Mouse (Mus musculus) c-Kit-positive CD71-positive TER-119-negative erythroid progenitor cells, embryonic 14.5 days (primary cell): ENCODE measurements at regions not wholly inside any gene's neighbourhood (a gene's known extent, or its start where the extent isn't known, plus 50 kb on each side); places are given as distances from the start of the nearest gene placed in this dataset.

Experiments used
- DNase-seq: peaks from one replicate; pipeline ENCODE4 v3.0.0-alpha.2; 2013; ENCODE audit warnings: low read depth

DNA sequence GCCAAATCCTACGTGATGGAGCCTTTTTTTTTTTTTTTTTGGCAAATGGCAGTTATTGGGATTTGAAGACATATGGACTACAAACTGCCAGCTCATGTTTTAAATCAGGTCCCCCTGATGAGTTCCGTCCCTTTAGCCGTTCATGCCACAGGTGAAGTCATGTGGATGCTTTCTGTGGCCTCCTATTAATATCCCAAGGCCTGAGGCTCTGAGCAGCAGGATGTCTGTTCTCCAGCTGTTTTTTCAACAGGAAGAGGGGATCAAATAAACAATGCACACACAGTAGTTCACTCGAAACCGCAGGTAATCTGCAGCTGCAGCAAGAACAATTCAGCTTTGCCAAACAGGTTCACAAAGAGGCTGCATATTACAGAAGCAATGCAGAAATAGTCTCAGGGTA, 112.1 kb downstream of the Dusp6 start:
- no peak for DNase-seq

DNA sequence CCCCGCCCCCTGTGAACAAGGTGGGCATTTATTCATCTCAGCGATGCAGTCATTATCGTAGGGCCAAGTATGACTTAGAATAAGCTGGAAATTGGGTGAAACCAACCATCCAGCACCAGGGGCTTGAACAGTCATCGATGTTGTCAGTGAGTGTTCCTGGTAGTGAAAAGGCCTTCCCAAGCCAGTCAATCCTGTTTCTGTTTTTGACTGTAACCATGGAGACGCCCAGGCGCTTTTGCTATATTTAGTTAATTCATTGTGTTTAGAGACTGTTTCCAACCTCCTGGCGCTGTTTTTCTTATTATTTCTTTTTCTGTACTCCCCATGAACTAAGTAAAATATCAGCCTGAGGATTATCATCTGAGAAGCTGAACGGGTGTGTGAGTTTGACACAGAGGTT, 113.4 kb downstream of the Dusp6 start:
- DNase-seq: no peak

DNA sequence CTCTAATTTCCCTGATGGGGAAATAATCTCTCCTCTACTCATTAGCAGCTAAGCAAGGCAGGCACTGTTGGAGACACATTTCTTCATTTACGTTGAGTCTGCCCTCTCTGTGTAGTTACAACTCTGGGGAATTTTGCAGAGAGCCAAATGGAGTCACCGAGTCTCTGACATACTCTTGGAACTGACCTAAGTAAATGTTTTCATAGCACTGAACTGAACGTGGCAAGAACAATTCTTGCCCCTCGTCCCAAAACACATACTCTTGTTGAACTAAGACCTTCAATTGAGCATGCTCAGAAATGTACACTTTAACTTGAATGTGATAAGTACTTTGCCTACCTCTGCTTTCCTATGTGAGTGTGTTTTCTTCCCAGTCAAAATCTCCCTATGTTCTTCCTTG, 114.5 kb downstream of the Dusp6 start:
- DNase-seq: no peak

DNA sequence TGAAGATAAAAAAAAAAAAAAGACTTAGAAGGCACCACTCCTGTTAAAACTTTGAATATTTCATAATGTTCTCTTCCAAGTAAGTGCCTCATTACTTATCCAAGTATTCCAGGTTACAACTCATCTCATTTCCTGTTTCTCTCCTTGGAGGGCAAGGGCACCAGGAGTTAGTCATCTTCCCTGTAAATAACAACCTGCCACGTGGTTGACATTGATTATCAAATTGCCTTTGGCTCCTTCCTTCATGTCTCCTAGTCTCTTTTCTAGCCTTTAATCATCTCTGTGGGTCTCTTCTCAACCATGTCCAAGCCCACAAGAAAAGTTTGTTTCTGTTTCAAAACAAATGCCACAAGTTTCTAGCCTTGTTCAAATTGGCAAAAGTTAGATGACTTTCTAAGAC, 116.1 kb downstream of the Dusp6 start:
- DNase-seq: no peak

DNA sequence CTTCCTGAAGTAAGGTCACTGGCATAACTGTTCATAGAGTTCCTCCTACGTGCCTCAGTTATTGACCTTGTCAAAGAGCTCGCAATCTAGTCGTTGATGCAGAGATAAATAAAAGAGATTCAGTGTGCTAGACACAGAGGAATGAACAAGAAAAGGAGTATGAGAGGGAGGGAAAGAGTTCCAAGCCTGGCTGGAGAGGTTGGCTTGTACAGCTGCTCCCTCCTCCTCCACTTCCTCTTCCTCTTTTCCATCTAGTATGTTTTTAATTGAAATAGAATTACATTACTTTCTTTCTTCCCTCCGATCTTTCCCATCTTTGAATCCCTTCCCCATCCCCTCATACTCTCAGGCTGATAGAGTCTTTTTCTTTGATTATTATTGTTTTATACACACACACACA, 117.1 kb downstream of the Dusp6 start:
- DNase-seq: no peak

DNA sequence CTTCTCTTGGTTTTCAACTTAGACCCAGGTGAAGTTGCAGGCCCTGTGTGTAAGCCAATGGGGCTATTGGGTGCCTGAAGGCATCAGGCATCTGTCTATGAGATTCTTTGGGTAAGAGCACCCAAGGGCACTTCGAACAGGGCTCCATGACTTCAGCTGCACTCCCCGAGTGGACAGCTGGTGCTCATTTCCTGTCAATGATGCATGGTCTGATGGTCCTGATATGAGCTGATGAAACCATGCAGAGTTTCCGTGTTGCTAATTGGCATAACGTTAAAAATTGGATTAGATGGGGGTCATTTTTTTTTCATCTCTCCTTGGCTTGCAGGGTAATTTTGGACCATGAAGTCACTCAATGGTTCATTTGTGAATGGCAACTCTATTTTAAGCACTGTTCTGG, 120.0 kb downstream of the Dusp6 start:
- DNase-seq: no peak

DNA sequence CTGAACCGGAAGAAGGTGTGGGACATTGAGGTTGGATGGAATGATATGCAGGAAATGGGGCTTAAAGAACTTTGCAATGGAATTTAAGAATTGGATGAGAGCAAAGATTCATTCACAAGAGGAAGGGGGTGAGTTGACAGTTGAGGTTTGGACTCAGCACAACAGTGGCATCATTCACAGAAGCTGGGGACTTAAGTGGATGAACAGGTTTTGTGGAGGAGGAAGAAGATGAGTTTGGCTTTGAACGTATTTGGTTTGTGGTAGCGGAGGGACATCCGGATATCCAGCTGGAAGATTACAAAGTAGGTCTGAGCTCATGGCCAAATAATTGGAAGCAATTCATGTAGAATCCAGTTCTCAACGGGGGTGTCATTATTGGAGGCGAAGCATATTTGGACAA, 121.3 kb downstream of the Dusp6 start:
- no peak for DNase-seq

DNA sequence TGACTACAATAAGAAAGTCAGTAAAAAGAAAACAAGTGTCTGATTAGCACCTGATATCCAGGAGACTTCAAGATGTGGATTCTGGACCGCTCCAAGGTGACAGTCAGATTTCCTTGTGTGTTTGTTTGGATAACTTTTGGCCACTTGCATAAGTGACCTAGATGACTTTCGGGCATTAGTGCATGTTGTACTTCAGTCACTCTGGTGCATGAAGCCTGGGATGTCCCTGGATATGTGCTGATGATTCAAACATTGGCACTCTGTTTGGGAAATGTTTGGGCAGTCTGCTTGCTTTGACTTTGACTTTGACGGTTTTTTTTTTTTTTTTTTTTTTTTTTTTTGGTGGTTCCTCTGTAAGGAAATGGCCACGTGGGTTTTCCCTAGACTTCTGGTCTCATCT, 121.8 kb downstream of the Dusp6 start:
- DNase-seq: no peak

DNA sequence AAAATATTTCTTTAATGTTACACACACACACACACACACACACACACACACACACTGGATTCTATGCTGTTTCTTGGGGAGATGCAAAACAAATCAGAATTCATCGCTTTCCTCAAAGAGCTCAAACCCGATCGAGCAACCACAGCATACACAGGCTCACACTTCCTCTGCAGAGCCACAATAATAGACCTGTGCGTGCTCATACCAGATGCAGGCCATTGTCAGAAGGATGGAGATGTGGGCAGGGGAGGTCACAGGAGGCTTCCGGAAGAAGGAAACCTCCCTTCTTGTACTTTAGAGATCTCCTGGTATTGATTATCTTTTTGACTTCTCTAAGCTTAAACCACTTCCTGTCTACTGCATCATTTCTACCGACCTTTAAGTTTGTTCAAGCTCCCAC, 122.8 kb downstream of the Dusp6 start:
- DNase-seq: no peak

DNA sequence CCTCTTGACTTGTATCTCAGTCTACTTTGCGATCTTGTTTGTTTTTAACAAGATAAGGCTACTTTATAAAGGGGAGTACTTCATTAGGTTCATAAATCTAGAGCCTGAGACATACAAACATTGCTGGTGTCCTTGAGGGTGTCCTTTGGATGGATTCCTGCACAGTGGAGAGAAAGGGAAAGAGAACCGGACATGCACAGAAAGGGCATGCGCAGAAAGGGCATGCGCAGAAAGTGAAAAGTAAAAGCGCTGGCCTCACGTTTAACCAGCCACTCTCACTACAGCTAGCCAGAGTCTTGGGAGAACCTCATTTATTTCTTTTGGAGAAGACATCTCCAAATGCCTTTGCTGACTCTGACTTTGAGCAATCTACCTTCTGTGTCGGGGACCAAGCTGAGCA, 125.5 kb downstream of the Dusp6 start:
- DNase-seq: no peak

DNA sequence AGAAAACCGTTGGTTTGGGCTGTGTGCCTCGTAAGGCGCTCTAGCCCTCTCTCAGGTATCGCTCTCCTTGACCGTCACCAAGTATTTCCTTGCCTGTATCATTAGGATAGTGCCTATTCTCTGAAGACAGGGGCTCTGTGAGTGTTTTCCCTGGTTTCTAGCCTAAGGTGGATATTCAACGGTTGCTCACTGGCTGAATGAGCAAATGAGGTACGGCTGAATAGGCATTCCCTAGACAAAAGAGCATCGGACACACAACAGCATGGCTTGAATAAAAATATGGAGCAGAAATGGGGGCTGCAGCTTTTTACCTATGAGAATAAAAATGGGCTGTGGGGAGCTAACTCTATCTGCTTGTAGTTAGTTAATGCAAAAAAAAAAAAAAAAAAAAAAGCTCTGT, 126.0 kb downstream of the Dusp6 start:
- no peak for DNase-seq

DNA sequence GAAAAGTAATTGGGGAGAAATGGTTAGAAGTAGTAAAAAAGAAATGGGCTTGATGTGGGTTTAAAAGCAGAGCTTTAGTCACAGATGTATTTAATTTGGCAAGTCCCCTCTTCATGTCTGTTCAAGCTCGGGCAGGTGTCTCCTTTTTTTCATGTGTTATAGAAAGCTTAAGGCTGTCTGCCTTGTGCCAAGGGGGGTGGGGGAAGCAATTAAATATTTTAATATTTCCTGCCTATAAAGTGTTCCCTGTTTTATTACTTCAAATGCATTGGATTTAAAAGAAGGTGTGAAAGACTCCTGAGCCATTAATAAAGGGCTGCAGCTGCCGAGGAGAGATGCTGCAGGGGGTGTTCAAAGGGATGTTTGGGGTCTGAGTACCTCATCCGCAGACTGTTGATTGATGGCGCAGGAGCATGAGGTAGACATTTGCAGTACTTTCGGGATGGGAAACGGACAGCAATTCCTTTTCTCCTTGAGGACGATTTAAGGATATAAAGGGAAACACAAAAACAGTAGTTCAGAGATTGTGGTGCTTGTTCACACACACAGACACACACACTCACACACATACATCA, 127.7 kb downstream of the Dusp6 start:
- no peak for DNase-seq

DNA sequence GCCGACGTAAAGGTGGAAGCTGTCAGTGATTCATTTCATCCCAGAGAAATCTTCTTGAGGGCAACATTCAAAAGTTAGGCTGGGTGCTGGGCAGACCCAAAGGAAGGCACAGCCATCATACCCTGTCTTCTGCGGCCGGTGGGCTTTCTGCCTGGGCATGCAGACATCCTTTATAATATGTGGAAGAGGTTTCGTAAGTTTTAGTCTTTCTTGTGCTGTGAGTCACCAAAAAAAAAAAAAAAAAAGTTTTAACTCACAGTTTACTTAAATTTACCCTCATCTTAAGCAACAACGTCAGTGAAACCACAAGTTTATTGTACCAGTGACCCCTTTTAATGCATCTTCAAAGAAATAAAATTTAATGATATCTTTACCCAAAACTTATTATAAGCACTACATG, 128.7 kb downstream of the Dusp6 start:
- no peak for DNase-seq

DNA sequence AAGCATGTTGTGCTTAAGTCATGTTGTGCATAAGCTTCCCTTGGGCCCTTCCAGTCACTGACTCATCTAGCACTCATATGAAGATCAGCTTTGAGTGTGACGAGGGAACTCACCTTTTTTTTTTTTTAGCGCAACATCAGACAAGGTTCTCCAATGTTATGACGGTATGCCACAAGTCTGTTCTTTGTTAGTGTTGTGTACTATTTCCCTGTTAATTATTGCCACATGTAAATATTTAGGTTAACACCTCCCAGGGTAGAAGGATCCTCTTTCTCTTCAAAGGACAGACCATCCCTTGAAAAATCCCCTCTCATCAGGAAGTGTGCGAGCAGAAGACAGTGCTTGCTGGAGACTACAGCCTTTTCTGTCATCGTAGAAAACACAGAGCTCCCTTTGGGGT, 129.9 kb downstream of the Dusp6 start:
- no peak for DNase-seq

DNA sequence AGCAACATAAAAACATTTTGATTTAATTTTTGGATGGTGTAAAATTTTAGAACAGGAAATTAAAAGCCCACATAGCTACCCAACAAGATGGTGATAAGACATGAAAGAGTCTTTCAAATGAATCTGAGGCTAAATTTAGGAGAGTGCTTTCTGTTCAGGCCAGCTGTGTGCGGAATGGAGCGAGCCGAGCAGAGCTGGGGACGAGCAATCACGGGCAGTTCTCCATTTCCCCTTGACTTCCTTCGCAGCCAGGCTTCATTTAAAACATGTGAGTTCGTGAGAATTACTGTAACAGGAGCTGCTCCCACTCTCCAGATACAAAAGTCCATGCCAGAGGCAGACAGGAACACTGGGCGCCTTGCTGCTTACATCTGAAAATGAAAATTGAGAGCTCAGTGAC, 130.5 kb downstream of the Dusp6 start:
- DNase-seq: no peak

DNA sequence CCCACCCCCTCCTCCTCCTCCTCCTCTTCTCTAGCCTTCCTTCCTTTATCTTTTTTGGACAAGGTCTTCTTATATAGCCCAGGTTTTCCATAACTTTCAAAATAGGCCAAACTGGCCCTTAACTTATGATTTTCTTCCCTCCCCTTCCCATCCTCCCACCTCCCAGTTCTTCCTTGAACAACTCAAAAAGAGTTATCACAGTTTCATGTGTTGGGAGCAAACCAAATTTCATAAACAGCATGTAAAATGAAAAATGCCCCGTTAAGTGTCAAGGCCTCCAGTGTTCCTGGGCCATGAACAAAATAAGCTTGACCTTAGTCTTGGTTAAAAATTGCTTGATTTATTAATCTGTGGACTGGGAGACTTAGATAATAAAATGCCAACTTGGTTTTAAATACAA, 132.4 kb downstream of the Dusp6 start:
- no peak for DNase-seq

DNA sequence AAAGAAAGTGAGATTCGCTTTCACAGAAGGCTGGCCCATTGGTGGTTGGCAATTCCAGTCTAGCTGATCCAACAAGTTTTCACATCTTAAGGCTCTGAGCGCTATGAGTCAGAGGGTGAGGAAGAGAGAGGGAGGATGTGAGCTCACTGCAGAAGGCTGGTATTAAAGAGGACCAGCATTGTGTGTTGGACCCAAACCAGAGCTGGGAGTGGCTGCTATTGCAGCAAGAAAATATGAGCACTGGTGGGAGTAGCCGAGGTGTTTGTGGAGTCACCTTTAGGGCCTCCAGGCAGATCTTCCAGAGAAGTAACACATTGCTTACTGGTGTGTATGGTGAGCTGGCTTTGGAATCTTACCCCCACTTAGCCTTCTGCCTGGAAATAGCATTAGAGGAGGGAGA, 133.6 kb downstream of the Dusp6 start:
- no peak for DNase-seq

DNA sequence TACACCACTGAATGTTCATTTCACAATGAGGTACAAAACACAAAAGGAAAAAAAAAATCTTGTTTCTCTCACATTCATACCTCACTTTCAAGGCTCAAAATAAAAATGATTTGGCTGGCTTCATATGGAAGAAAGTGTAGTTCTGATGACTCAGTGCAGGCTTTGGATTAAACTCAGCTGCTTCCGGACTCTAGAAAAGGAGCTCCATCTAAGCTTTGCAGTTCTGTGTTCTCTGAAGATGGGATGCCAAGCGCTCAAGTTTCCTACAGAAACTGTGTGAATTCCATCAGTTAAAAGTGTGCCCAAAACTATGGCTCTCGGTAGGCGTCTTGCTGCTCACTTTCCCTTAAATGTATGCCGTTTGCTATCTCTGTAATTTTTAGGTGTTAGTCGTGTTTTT, 137.0 kb downstream of the Dusp6 start:
- no peak for DNase-seq

DNA sequence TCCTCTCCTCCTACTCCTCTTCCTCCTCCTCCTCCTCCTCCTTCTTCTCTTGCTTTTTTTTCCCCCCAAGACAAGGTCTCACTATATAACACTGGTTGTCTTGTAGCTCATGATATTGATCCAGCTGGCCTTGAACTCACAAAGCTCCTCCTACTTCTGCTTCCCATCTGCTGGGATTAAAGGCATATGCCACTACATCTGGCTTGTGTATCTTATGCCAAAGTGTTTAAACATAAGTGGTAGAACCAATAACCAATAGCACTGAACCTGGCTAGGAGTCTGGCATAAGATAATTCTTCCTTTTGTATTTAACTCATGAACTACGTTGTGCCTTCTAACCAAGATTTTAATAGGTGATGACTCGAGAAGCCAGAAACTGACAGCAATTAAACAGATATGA, 143.7 kb downstream of the Dusp6 start:
- DNase-seq: no peak

DNA sequence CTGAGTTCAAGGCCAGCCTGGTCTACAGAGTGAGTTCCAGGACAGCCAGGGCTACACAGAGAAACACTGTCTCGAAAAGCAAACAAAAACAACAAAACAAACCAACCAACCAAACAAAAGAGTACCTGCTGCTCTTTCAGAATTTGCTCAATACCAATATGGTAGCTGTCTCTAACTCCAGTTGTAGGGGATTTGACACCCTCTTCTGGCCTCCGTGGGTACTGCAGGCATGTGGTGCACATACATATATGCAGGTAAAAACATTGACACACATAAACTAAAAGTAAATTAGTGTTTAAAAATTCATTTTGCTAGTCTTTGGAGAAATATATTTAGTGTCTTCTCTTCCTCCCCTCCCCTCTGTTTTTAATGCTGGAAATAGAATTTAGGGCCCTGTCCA, 145.8 kb downstream of the Dusp6 start:
- DNase-seq: no peak

DNA sequence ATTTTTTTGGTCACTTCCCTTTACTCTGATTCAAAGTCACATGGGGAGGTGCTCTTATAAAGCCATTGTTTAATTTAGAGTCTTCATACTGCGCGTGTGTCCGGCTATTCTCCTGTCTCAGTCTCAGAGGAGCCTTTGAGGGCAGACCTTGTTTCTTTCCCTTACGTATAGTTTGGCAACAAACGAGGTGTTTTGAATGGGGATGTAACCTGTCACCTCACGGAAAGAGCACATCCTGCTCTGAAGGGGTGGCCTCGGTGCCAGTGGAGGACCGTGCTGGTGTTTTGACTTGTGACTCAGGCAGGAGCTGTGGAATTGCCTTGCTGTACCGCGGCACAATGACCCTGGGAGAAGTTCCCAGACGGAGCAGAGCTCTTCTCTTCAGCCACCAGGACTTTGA, 146.7 kb downstream of the Dusp6 start:
- no peak for DNase-seq

DNA sequence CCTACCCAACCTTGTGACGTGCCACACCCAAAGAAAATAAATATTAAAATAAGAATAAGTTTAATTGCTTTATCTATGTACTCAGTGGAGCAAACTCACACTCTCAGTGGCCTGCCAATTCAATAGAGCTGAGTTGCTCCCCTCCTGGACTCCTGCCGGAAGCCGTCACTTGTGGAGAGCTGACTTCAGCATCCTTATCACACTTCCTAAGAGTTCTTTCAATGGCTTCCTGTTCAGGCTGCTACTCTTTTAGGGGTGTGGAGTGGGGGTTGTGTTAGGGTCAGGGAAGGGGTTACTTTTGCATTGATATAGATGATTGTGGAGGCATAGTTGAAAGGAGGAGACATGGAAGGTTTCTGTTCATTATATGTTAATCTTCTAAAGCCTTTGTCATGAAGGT, 147.7 kb downstream of the Dusp6 start:
- DNase-seq: no peak

DNA sequence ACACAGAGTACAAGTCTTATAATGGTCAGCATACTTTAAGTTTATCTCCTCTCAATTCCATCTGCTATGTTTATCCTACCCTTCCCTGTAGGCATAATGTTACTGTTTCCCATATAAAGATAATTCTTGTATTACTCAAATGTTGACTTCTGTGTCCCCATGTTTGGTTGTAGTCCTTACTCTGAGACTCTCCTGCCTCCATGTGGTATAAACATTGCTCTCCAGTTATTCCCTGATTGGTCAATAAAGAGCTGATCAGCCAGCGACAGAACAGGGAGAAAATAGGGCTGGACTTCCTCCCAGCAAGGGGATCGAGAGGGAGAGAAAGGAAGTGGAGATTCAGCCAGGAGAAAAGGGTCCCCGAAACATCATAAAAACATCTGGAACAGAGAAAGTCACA, 150.4 kb downstream of the Dusp6 start:
- no peak for DNase-seq

DNA sequence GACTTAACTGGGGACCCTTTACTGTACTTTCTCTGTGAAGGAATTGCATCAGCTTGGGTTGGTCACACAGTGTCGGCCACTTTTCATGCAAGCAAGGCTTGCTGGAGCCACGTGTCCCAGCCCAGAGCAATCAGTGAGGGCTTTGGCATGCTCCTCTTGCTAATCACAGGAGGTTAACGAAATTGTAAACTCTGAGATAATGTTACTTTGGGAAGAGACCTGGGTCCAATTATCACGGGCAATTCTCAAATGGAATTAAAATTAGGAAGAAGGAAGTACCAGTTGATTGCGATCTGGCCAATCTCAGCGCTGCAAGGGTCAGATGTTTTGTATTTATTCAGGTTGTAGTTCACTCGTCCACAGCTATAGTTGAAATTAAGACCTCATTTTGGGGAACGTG, 153.2 kb downstream of the Dusp6 start:
- DNase-seq: no peak

DNA sequence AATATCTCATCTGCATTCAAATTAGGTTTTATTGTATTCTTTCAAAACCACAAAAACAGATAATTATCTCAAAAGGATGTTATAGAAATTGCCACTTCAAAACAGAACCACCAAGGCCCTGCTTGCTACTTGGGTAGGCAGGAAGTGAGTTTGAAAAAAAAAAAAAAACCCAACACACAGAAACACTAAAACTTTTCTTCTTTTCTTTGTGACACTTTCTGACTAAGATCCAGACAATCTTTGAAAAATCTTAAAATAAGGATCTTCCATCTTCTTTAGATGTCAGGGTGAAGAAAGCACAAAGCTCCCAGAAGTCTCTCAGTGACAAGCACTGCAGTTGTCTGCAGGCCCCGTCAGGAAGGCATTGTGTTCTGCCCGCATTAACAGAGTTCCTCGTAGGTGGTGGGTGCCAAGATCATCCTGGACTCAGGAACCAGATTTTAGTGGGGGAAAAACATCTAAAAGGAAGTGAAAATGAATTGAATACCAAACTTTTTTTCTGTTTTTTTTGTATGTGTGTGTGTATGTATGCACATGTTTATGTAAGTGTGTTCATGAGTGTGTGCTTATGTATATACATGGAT, 154.0 kb downstream of the Dusp6 start:
- DNase-seq: no peak
